Mouse (Mus musculus) lung, postnatal 36 days (tissue): ENCODE measurements around the gene Rhox3c.
"Not testable (repeated sequence)": the region's sequence is repeated elsewhere in the genome, so short reads cannot be mapped to it uniquely, and the experiment has no call there.

Source experiments
- DNase-seq: peaks from one replicate; pipeline ENCODE4 v3.0.0; 2022; ENCODE audit warnings: mixed read lengths

The Rhox3c gene

DNA sequence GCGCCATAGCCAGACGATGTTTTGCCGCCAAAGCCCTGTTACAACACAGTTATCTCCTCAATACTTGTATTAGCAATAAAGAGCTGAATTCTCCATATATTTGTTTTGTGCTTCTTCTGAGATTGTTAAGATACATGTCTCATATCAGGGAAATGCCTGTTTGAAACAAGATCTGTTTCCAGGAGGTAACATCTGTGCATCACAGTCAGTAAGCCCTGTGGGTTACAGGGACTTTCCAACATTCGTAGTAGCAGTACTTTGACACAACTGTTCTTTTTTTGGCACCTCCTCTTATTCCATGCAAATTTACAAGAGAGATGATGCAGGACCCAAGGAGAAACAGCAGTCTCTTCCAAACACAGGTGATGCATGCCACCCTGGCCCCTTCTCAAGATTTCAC, at the start of gene Rhox3c:
TSS of gene Rhox3c (plus strand) at position 301 of the 400 bp plus-strand sequence.
- DNase-seq, result not testable (repeated sequence)

DNA sequence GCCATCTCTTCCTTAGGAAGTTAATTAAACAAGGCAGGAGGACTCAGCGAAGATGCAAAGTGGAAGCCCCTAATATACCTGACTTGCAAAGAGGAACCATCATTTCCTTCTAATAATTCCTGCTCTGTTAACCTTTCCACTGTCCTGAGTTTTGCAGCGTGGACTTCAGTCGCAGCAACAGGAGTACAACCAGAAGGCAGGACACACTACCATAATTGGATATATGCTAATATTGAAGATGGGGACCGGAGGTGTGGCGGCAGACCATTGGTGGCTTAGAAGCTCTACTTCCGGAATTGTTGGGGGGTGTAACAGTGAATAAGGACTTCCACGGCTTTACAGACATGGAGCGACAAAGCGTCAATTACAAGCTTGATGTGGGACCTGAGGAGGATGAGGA, 46.6 kb upstream of the Rhox3c start, which contains the start of gene Rhox2b:
TSS of gene Rhox2b (plus strand) at position 301 of the 400 bp plus-strand sequence.
- not testable (repeated sequence) for DNase-seq

DNA sequence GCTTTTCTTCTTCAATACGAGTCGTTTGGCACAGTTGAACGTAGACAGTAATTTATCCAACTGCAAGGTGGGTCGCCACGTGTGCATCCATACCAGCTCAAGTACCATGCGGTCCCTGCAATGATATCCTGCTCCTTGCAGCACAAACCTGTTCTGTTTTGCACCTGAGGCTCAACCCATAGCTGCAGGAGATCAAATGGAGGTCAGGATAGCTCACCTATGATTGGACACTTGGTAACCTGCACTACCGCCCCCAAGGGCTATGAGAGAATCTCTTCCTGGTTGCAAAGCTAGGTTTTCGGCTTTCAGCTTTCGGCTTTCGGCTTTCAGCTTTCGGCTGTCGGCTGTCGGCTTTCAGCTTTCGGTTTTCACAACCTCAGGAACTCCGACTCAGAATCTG, 26.2 kb upstream of the Rhox3c start, which contains the start of gene Rhox4b:
TSS of gene Rhox4b (plus strand) at position 301 of the 400 bp plus-strand sequence.
- DNase-seq, result not testable (repeated sequence)

DNA sequence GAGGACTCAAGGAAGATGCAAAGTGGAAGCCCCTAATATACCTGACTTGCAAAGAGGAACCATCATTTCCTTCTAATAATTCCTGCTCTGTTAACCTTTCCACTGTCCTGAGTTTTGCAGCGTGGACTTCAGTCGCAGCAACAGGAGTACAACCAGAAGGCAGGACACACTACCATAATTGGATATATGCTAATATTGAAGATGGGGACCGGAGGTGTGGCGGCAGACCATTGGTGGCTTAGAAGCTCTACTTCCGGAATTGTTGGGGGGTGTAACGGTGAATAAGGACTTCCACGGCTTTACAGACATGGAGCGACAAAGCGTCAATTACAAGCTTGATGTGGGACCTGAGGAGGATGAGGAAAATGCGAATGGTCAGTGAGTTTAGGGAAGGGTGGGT, 5.0 kb upstream of the Rhox3c start, which contains the start of gene Rhox2c:
TSS of gene Rhox2c (plus strand) at position 301 of the 400 bp plus-strand sequence.
- not testable (repeated sequence) for DNase-seq

DNA sequence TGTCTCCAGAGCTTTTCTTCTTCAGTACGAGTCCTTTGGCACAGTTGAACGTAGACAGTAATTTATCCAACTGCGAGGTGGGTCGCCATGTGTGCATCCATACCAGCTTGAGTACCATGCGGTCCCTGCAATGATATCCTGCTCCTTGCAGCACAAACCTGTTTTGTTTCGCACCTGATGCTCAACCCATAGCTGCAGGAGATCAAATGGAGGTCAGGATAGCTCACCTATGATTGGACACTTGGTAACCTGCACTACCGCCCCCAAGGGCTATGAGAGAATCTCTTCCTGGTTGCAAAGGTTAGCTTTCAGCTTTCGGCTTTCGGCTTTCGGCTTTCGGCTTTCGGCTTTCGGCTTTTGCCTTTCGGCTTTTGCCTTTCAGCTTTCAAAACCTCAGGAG, 21.7 kb downstream of the Rhox3c start, which contains the start of gene Rhox4c:
TSS of gene Rhox4c (plus strand) at position 301 of the 400 bp plus-strand sequence.
- DNase-seq, result not testable (repeated sequence)

DNA sequence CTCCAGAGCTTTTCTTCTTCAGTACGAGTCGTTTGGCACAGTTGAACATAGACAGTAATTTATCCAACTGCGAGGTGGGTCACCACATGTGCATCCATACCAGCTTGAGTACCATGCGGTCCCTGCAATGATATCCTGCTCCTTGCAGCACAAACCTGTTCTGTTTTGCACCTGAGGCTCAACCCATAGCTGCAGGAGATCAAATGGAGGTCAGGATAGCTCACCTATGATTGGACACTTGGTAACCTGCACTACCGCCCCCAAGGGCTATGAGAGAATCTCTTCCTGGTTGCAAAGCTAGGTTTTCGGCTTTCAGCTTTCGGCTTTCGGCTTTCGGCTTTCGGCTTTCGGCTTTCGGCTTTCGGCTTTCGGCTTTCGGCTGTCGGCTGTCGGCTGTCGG, 55.7 kb downstream of the Rhox3c start, which contains the start of gene Rhox4d:
TSS of gene Rhox4d (plus strand) at position 301 of the 400 bp plus-strand sequence.
- not testable (repeated sequence) for DNase-seq
